Mouse (Mus musculus): ENCODE data around the gene Fbxo7. TPM values are rescaled to one million over a fixed set of nuclear protein-coding genes. Genes with fewer than 3 reads are reported as not detected.

Gene Fbxo7
- polyA plus RNA-seq, 1 experiment from 2014 or later = 20.0 TPM

Other genes with a start within 250 kb of the Fbxo7 start
- 104 and 106 TPM in 2 replicates for gene Pwp1, start 192.5 kb upstream of the Fbxo7 start, polyA plus RNA-seq (2014; fragmentation: Nextera tagmentation; extraction: Ambion mirVana)
- 35.4 and 42.7 TPM in 2 replicates for gene Prdm4, start 104.8 kb upstream of the Fbxo7 start, polyA plus RNA-seq (2014; fragmentation: Nextera tagmentation; extraction: Ambion mirVana)
- 0.53 and 0.56 TPM in 2 replicates for gene Ascl4, start 94.3 kb upstream of the Fbxo7 start, polyA plus RNA-seq (2014; fragmentation: Nextera tagmentation; extraction: Ambion mirVana)
- 190 and 196 TPM in 2 replicates for gene Rtcb, start 64.1 kb upstream of the Fbxo7 start, polyA plus RNA-seq (2014; fragmentation: Nextera tagmentation; extraction: Ambion mirVana)
- gene Bpifc, start 10.1 kb upstream of the Fbxo7 start, polyA plus RNA-seq (2014; fragmentation: Nextera tagmentation; extraction: Ambion mirVana) = not detected in 2 replicates

All from forebrain, embryonic 11.5 days (tissue).